Mouse (Mus musculus) thymus, adult 2 months (tissue): Measurements from ENCODE around the gene Olfr694. TPM values are rescaled to one million over a fixed set of nuclear protein-coding genes. Genes with fewer than 3 reads are reported as not detected.
"Not testable (repeated sequence)": the region's sequence is repeated elsewhere in the genome, so short reads cannot be mapped to it uniquely, and the experiment has no call there.

Experiments
- DNase-seq: peaks from one replicate; pipeline ENCODE4 v3.0.0; 2021
- H3K27ac ChIP-seq: fragments of 200-500 bp; 2 replicates; pipeline ENCODE4 v1.5.1; 2012; ENCODE audit warnings: low read length, control low read depth; ENCODE audit not compliant: control insufficient read depth, insufficient read depth
- H3K27me3 ChIP-seq: fragments of 200-500 bp; 2 replicates; pipeline ENCODE4 v1.6.1; 2012; ENCODE audit warnings: mild to moderate bottlenecking, low read length, moderate library complexity, mixed read lengths; ENCODE audit not compliant: control insufficient read depth, insufficient read depth
- H3K36me3 ChIP-seq: fragments of 200-500 bp; 2 replicates; pipeline ENCODE4 v1.6.1; 2012; ENCODE audit warnings: mild to moderate bottlenecking, low read length, moderate library complexity; ENCODE audit not compliant: control insufficient read depth, insufficient read depth
- H3K4me1 ChIP-seq: fragments of 200-500 bp; replicated peaks from 2 replicates; pipeline ENCODE4 v1.6.1; 2012; ENCODE audit warnings: low read length; ENCODE audit not compliant: control insufficient read depth, insufficient read depth
- H3K4me3 ChIP-seq: fragments of 200-500 bp; 2 replicates; pipeline ENCODE4 v1.5.1; 2012; ENCODE audit warnings: mild to moderate bottlenecking, low read length, control low read depth, moderate library complexity; ENCODE audit not compliant: control insufficient read depth, insufficient read depth
- CTCF ChIP-seq: fragments of 200-500 bp; IDR thresholded peaks from 2 replicates; pipeline ENCODE4 v1.5.1; 2012; ENCODE audit warnings: mild to moderate bottlenecking, control low read depth, low read length, moderate library complexity, borderline replicate concordance; ENCODE audit not compliant: control insufficient read depth, poor library complexity, insufficient read depth; ENCODE audit errors: extremely low read depth
- POLR2A ChIP-seq: fragments of 200-500 bp; IDR thresholded peaks from 2 replicates; pipeline ENCODE4 v1.6.1; 2012; ENCODE audit warnings: mild to moderate bottlenecking, low read length, control low read depth, moderate library complexity; ENCODE audit not compliant: control insufficient read depth, poor library complexity, insufficient read depth; ENCODE audit errors: extremely low read depth
- WGBS: fragments of 180-500 bp; shearing (Covaris S2); methylation state at CpG from one replicate; pipeline ENCODE4 v1.1.7; 2018; 5-methylcytosine and 5-hydroxymethylcytosine counted together
- polyA plus RNA-seq: library from polyadenylated mRNA; depleted of rRNA; stranded (reverse); fragments of >200 nt; gene quantifications from 2 replicates; pipeline ENCODE4 v1.2.3, GENCODE M21; 2012; rRNA removed

Olfr694 gene
- not detected in 2 replicates for polyA plus RNA-seq

- Histone ChIP-seq H3K36me3 (no peaks in the 10 kb centered on the region), H3K4me1 (no peaks in the 10 kb centered on the region), H3K27ac (no peak within 1 kb of the TSS), H3K4me3 (no peak within 1 kb of the TSS), H3K27me3 (no peaks in the 10 kb centered on the region)
- DNase-seq, result no peak
- TF ChIP-seq POLR2A (no peak), CTCF (no peak)
- 100% methylated on average over 1 of the region's 1 CpGs for WGBS
Measured at GRCm38 (mm10) chr7:106691714-106692113, at the start of gene Olfr694. Gene Olfr694 (minus strand): TSS chr7:106691814.

DNA sequence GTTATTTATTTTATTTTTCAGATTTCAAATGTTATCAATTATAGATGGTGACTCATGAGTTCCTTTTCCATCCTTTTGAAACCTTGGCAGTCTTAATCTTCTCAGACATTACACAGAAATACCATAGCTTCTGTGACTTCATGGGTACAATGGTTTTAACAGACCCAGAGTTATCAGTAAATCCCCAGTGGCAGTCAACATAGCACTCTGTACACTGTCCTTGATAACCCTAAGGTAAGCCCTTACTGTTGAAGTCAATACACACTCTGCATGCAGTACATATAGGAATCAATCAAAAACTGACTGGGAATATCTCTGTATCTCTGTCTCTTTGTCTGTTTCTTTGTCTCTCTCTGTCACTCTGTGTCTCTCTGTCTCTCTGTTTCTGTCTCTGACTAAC lies 45.4 kb upstream of the Olfr694 start:
- DNase-seq, result no peak
- Histone ChIP-seq H3K36me3 (no peaks in the 10 kb centered on the region), H3K4me3 (no peak overlapping the region), H3K4me1 (no peaks in the 10 kb centered on the region), H3K27me3 (no peaks in the 10 kb centered on the region), H3K27ac (no peak overlapping the region)
- TF ChIP-seq CTCF, result no peak
- no peak for TF ChIP-seq POLR2A

DNA sequence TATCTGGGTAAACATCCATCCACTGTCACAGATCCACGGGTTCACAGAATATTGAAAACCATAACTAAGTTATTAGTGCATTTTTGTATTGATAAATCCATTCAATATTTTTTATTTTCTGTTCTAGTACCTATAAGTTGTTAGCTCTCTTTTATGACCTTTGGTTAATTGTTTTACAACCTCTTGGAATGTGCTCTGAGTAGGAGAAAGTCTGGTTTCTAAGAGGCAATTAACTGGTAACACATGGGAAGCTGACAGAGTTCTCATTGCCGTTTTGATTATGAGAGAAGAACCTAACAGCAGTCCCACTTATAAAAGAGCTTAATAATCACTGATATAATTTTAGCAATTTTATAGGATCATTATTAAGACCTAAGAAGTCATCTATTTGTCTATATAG lies 42.1 kb upstream of the Olfr694 start:
- DNase-seq, result no peak
- Histone ChIP-seq H3K27ac (no peak overlapping the region), H3K27me3 (no peaks in the 10 kb centered on the region), H3K4me1 (no peaks in the 10 kb centered on the region), H3K36me3 (no peaks in the 10 kb centered on the region), H3K4me3 (no peak overlapping the region)
- 84% methylated on average over 2 of the region's 2 CpGs for WGBS
- TF ChIP-seq CTCF, result no peak
- no peak for TF ChIP-seq POLR2A

- H3K4me3 ChIP-seq, DNase-seq, H3K36me3 ChIP-seq, H3K27me3 ChIP-seq, H3K27ac ChIP-seq, H3K4me1 ChIP-seq: not testable (repeated sequence)
- 96% methylated on average over 2 of the region's 2 CpGs for WGBS
Measured at GRCm38 (mm10) chr7:106725654-106726053, 34.0 kb upstream of the Olfr694 start.

- TF ChIP-seq CTCF (no peak), POLR2A (no peak)
- Histone ChIP-seq H3K4me1 (no peaks in the 10 kb centered on the region), H3K36me3 (no peaks in the 10 kb centered on the region), H3K27ac (no peak within 1 kb of the TSS), H3K27me3 (no peaks in the 10 kb centered on the region), H3K4me3 (no peak within 1 kb of the TSS)
- DNase-seq, result no peak
Measured at GRCm38 (mm10) chr7:106716296-106716695, 24.7 kb upstream of the Olfr694 start, which contains the start of gene Olfr695. Gene Olfr695 (minus strand): TSS chr7:106716396.

GRCm38 (mm10) chr7:106711463-106711862 lies 19.8 kb upstream of the Olfr694 start:
- Histone ChIP-seq H3K27me3 (no peaks in the 10 kb centered on the region), H3K27ac (no peak overlapping the region), H3K4me3 (no peak overlapping the region), H3K4me1 (no peaks in the 10 kb centered on the region), H3K36me3 (no peaks in the 10 kb centered on the region)
- no peak for DNase-seq
- TF ChIP-seq CTCF (no peak), POLR2A (no peak)
- WGBS, result 59% methylated on average over 6 of the region's 6 CpGs

- H3K27me3 ChIP-seq, H3K4me1 ChIP-seq, DNase-seq, H3K4me3 ChIP-seq, H3K36me3 ChIP-seq, H3K27ac ChIP-seq: not testable (repeated sequence)
- WGBS, result 98% methylated on average over 10 of the region's 10 CpGs
Measured at GRCm38 (mm10) chr7:106707705-106708104, 16.1 kb upstream of the Olfr694 start.

DNA sequence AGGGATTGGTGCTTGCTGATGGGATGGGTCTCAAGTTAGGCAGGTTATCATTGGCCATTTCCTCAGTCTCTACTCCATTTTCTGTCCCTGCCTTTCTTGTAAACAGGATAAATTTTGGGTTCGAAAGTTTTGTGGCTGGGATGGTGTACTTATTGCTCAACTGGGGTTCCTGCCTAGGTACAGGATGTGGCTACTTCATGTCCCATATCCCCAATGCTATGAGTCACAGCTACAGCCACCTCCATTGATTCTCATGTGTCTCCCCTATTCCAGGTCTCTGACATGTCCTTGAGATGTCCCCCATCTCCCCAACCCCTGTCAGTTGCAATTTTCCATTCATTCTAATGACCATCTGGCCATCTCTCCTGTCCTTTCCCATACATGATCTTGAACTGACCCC lies 5.3 kb upstream of the Olfr694 start:
- no peak overlapping the region for H3K27ac ChIP-seq
- no peaks in the 10 kb centered on the region for H3K27me3 ChIP-seq
- 82% methylated on average over 1 of the region's 1 CpGs for WGBS
- no peaks in the 10 kb centered on the region for H3K36me3 ChIP-seq
- TF ChIP-seq CTCF, result no peak
- TF ChIP-seq POLR2A, result no peak
- no peaks in the 10 kb centered on the region for H3K4me1 ChIP-seq
- DNase-seq, result no peak
- H3K4me3 ChIP-seq, result no peak overlapping the region
